Mouse (Mus musculus): Measurements from ENCODE around the gene Inca1. TPM values are rescaled to one million over a fixed set of nuclear protein-coding genes. Genes with fewer than 3 reads are reported as not detected.
A peak's percentile ranks its signal among the peaks of the same experiment; 100 is the strongest.

The Inca1 gene
- 1 to 10 TPM; 1.8 to 1.9 TPM for total RNA-seq (2021)

- intact Hi-C loops (cut with DNase I), result loop anchor here (2.0 to 5.0 kb wide), 2 partner anchors 13 to 57 kb away; no protein-coding TSS in a partner anchor
- peak; percentile 94 to 96 for DNase-seq (ENCODE audit: low spot score in 2 of 2)
These were observed at the start of gene Inca1, which contains the start of gene Kif1c for GRCm38 (mm10) chr11:70699722-70700556. TSS of gene Inca1 (minus strand) at chr11:70700155. TSS of gene Kif1c (plus strand) at chr11:70700548.

DNA sequence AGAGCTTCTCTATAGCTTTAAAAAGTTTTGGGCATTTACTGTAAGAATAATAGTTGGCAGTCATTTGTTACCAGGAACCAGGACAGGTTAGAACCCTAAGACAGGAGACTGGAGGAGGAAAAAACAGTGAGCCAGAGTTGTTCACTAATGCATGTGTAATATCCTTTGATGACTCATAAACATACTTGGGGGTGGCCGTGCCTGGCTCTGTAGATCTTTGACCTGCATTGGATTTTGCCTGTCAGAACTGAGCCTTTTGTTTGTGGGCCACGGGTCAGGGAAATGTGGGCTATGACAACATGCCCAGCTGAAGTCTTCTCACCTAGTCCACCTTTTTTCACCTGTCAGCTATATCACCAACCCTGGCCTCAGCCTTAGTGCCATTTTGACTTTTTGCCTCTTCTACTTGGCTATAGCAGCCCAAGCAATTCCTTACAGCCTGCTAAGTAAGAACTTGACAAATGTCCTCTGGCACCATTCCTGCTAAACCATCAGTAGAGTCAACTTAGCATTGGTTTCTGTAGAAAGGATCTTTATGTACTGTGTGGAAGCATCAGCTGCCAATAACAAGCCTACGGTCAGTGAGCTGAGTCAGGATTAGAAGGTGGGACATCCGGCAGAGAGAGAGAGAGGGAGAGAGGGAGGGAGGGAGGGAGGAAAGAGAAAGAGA, 48.1 kb upstream of the Inca1 start:
- intact Hi-C loops (cut with DNase I), result no loop called here
- DNase-seq (ENCODE audit: low spot score in 2 of 2), result no peak

DNA sequence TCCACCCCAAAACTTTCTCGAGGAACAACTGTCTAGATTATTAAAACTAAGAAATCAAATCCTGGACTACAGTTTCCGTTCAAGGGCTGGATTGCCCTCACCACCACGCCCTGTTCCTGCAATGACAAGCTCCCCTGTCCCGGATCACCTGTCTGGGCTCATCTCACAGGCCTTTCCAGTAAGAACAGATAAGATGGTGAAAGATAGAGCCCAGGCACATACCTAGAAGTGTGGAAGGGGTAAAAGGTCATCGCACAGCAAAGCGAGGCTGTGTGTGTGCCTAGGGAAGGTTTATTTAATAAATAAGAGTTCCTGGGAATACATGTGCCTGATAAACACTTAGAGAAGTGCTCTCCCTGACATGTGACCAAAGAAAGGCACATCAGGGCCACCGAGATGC, 45.7 kb upstream of the Inca1 start:
- no peak for DNase-seq (ENCODE audit: low spot score in 2 of 2)
- intact Hi-C loops (cut with DNase I), result no loop called here

DNA sequence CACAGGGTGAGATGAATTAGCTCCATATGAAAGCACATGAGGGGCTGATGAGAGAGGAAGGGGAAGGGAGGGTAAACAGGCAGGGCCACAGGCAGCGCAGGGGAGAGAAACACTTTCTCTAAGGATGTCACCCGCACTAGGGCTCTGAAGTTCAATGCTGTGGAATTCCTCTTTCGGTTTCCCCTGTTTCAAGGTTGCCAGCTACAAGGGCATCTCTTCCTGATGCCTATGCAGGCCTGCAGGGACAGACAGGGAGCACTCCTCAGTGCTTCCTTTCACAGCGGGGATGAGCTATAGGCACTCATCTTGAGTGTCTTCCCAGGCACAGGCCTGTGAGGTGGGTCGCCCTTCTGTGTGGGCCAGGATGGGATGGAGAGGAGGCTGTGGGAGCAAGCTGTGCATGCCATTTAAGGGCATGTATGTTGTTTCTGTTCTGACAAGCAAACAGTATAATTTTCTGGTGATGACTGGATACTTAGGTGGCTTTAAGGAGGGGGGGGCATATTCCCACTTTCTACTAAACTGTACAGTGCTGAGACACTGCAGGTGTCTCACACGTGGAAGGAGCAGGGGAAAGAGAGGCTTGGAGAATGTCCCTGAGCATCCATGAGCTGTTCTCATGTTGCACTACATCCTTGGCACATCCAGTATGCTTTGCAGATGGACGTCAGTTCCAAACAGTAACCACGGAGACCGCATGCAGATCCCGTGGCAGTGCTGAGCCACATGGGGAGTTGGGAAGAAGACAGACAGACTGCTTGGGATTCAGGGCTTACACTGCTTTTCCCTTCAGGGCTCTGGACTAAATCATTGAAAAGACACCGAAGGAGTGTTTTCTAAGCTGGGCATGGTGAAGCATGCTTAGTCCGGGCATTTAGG, 42.9 kb upstream of the Inca1 start:
- intact Hi-C loops (cut with DNase I), result no loop called here

GRCm38 (mm10) chr11:70742117-70742516, 42.2 kb upstream of the Inca1 start:
- peak in 1 of 2 experiments; percentile 1 for DNase-seq (ENCODE audit: low spot score in 2 of 2)
- intact Hi-C loops (cut with DNase I), result no loop called here

More for the DNA sequence above, 42.9 kb upstream of the Inca1 start:
- DNase-seq (ENCODE audit: low spot score in 2 of 2), result peak in 1 of 2 experiments; percentile 11

DNA sequence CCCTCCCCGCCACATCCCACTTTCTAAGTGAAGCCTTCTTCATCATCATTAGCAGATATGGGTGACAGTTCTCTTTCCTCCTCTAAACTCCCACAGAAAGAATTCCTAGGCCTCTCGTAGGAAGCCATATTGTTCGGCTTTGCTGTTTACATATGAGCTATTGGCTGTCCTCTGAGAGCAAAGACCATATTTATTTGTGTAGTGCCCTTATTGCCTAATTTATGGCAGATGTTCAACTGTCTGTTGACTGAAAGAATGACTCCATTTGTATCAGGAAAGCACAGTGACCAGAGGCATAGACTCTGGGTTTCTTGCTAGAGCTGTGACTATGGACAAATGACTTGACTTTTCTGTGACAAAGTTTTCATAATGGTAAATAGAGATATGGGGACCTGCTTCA, 41.6 kb upstream of the Inca1 start:
- no peak for DNase-seq (ENCODE audit: low spot score in 2 of 2)
- intact Hi-C loops (cut with DNase I), result no loop called here

DNA sequence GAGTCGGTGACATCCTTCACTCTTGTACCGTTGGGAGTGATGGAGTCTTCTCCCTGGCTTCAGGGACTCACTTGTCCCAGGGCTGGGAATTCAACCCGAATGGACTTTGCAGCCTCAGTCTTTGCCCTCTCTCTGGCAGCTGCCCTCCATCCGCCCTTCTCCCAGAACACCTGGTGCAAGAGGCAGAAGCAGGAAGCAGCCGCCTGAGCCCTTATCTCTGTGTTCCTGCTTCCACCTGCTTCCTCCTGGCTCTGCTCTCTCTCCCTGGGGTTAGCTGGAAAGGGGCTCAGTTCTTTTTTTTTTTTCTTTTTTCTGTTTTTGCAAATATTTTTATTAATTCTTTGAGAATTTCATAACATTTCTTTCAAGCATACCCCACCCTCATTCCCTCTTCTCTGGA, 37.8 kb upstream of the Inca1 start:
- no peak for DNase-seq (ENCODE audit: low spot score in 2 of 2)
- intact Hi-C loops (cut with DNase I), result no loop called here

GRCm38 (mm10) chr11:70733256-70733655, 33.3 kb upstream of the Inca1 start:
- no peak for DNase-seq (ENCODE audit: low spot score in 2 of 2)
- intact Hi-C loops (cut with DNase I), result no loop called here

- intact Hi-C loops (cut with DNase I), result no loop called here
- DNase-seq (ENCODE audit: low spot score in 2 of 2), result peak; percentile 25 to 44
These were observed 31.2 kb upstream of the Inca1 start for GRCm38 (mm10) chr11:70731178-70731577.

- DNase-seq (ENCODE audit: low spot score in 2 of 2), result no peak
- intact Hi-C loops (cut with DNase I), result no loop called here
These were observed 30.6 kb upstream of the Inca1 start for GRCm38 (mm10) chr11:70730427-70731038.

DNA sequence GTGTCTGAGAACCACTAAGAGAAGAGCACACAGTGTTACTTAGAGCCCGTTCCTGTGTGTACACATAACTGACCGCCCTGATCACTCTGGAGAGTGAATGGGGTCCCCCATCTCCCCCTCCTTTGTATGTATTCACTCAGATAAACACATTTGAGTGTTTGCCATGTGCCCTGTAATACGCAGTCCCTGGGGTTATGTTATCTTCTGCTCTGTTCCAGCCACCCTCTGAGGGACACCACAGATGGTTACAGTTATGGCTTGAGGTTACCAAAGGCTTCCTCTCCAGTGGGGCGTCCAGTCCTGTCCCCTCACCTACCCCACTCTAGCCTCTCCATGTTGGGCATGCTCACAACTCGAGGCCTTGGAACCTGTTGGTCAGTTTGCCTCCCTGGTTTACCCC, 27.4 kb upstream of the Inca1 start:
- no peak for DNase-seq (ENCODE audit: low spot score in 2 of 2)
- intact Hi-C loops (cut with DNase I), result no loop called here

GRCm38 (mm10) chr11:70726585-70726984, 26.6 kb upstream of the Inca1 start:
- DNase-seq (ENCODE audit: low spot score in 2 of 2), result no peak
- intact Hi-C loops (cut with DNase I), result no loop called here

- no peak for DNase-seq (ENCODE audit: low spot score in 2 of 2)
- intact Hi-C loops (cut with DNase I), result no loop called here
These were observed 24.8 kb upstream of the Inca1 start for GRCm38 (mm10) chr11:70724706-70725105.

DNA sequence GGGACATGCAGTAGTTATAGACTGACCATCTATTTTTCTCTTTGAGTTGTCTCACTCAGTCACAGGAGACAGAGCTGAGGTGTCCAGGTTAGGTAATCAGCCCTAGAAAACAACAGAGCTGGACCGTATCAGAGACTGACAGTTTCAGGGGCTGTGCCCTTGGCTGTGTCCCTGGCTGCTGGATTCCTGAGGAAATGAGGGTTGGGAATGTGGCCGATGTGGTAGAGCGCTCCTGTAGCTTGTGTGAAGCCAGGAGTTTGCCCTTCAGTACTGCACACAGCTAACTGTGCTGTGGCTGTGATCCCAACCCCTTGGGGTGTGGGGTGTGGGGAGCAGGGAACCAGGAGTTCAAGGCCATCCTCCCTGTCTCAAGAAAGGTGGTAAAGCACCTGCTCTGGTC, 21.1 kb upstream of the Inca1 start:
- intact Hi-C loops (cut with DNase I), result no loop called here
- no peak for DNase-seq (ENCODE audit: low spot score in 2 of 2)

DNA sequence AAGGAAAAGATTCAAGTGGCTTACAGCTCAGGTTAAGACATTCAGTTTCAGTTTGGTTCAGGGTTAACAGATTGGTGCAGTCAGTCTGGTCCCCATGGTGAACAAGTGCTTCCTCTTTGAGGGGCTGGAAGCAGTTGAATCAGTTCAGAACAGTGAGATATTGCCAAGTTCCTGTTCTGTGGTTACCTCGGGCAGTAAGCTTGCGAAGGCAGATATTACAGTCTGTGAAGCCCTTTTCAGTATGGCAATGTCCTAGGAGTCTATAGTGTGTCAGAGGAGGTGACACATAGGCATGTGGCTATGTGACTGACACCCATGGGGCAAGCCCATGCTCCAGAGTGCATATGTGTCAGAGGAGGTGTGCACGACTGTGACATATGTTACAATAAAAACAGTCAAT, 20.6 kb upstream of the Inca1 start:
- intact Hi-C loops (cut with DNase I), result no loop called here
- DNase-seq (ENCODE audit: low spot score in 2 of 2), result no peak

GRCm38 (mm10) chr11:70718481-70718880, 18.5 kb upstream of the Inca1 start:
- no peak for DNase-seq (ENCODE audit: low spot score in 2 of 2)
- intact Hi-C loops (cut with DNase I), result no loop called here

- DNase-seq (ENCODE audit: low spot score in 2 of 2), result no peak
- intact Hi-C loops (cut with DNase I), result no loop called here
These were observed 15.9 kb upstream of the Inca1 start for GRCm38 (mm10) chr11:70715832-70716231.

DNA sequence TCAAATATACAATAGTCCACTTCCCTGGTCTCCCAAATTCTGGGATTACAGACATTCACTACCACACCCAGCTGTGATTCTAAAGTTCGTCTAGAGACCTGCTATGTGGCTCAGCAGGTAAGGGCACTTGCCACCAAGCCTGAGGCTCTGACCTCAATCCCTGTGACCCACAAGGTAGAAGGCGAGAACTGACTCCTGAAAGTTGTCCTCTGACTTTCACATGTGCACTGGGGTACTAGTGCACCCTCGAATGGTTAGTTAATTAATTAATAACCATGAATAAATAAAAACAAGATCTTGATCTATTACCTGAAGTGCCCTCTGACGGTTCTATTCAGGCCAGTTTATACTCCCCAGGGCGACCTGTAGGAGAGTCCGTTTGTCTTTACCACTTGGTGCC, 13.3 kb upstream of the Inca1 start:
- no peak for DNase-seq (ENCODE audit: low spot score in 2 of 2)
- intact Hi-C loops (cut with DNase I), result no loop called here

DNA sequence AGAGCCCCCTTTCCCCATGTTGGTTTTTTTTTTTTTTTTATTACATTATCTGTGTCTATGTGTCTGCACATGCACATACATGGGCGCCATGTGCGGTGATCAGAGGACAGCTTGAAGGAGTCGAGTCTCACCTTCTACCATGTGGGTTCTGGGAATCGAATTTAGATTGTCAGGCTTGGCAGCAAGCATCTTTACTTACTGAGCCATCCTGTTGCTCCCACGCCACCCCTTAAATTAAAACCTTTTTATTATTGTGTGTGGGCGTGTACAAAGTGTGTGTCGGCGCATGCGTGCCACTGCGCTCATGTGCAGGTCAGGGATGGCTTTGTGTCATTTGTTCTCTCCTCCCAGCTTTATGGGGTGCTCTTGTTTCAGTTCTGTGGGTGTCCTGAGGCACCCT, 11.1 kb upstream of the Inca1 start:
- intact Hi-C loops (cut with DNase I), result no loop called here

GRCm38 (mm10) chr11:70706127-70706526, 6.2 kb upstream of the Inca1 start:
- no peak for DNase-seq (ENCODE audit: low spot score in 2 of 2)
- intact Hi-C loops (cut with DNase I), result no loop called here

More for the DNA sequence above, 11.1 kb upstream of the Inca1 start:
- DNase-seq (ENCODE audit: low spot score in 2 of 2), result no peak

Data from left cerebral cortex, postnatal 36 days (tissue).